Mouse (Mus musculus) forebrain, embryonic 12.5 days (tissue): ENCODE measurements around the gene 6430550D23Rik. TPM values are rescaled to one million over a fixed set of nuclear protein-coding genes. Genes with fewer than 3 reads are reported as not detected.
"Not testable (repeated sequence)": the region's sequence is repeated elsewhere in the genome, so short reads cannot be mapped to it uniquely, and the experiment has no call there.

Experiments
- ATAC-seq: fragments of 200-750 bp; cut with Nextera tagmentation; 2 replicates; pipeline ENCODE4 v1.8.0; 2017; ENCODE audit warnings: moderate TSS enrichment; ENCODE audit not compliant: low FRiP score
- H3K27ac ChIP-seq: fragments of 300-500 bp; sonication (generic); 2 replicates; pipeline ENCODE4 v1.5.1; 2016; ENCODE audit warnings: mild to moderate bottlenecking
- H3K27me3 ChIP-seq: fragments of 300-500 bp; sonication (generic); 2 replicates; pipeline ENCODE4 v1.6.1; 2016; ENCODE audit warnings: mild to moderate bottlenecking
- H3K36me3 ChIP-seq: fragments of 300-500 bp; sonication (generic); replicated peaks from 2 replicates; pipeline ENCODE4 v1.6.1; 2016; ENCODE audit warnings: mild to moderate bottlenecking
- H3K4me1 ChIP-seq: fragments of 300-500 bp; sonication (generic); 2 replicates; pipeline ENCODE4 v1.6.1; 2016
- H3K4me2 ChIP-seq: fragments of 300-500 bp; sonication (generic); 2 replicates; pipeline ENCODE4 v1.6.1; 2016; ENCODE audit warnings: mild to moderate bottlenecking, moderate library complexity
- H3K4me3 ChIP-seq: fragments of 300-500 bp; sonication (generic); replicated peaks from 2 replicates; pipeline ENCODE4 v1.5.1; 2016; ENCODE audit warnings: mild to moderate bottlenecking
- H3K9ac ChIP-seq: fragments of 300-500 bp; sonication (generic); 2 replicates; pipeline ENCODE4 v1.6.1; 2016; ENCODE audit warnings: mild to moderate bottlenecking
- H3K9me3 ChIP-seq: fragments of 300-500 bp; sonication (generic); 2 replicates; pipeline ENCODE4 v1.6.1; 2016
- WGBS: fragments of 180-500 bp; shearing (Covaris S2); methylation state at CpG from one replicate; pipeline ENCODE4 v1.1.7; 2016; 5-methylcytosine and 5-hydroxymethylcytosine counted together
- polyA plus RNA-seq: library from polyadenylated mRNA; unstranded; fragments of >200 nt; fragmentation: Nextera tagmentation; extraction: Ambion mirVana; gene quantifications from 2 replicates; pipeline ENCODE4 v1.2.1, GENCODE M21; 2016

The 6430550D23Rik gene
- polyA plus RNA-seq, 1 experiment from 2014 or later, result 1.3 TPM

GRCm38 (mm10) chr2:155925213-155925612, 82.6 kb downstream of the 6430550D23Rik start:
- H3K27me3 ChIP-seq, H3K9ac ChIP-seq, H3K9me3 ChIP-seq, H3K27ac ChIP-seq, ATAC-seq, H3K4me3 ChIP-seq, H3K4me2 ChIP-seq: not testable (repeated sequence)
- Histone ChIP-seq H3K4me1 (peaks cover 10% of the 10 kb centered on the region), H3K36me3 (peaks cover 14% of the 10 kb centered on the region)
- WGBS, result 88% methylated on average over 6 of the region's 6 CpGs

Other genes starting within 250 kb of the 6430550D23Rik start
- gene Mmp24, start 232.6 kb downstream of the 6430550D23Rik start, polyA plus RNA-seq, result 3.4 and 4.4 TPM in 2 replicates
- gene BC029722, start 188.6 kb downstream of the 6430550D23Rik start, polyA plus RNA-seq, result 12.0 and 13.4 TPM in 2 replicates
- 159 and 160 TPM in 2 replicates for gene Eif6, start 181.1 kb downstream of the 6430550D23Rik start, polyA plus RNA-seq
- 0.50 and 0.68 TPM in 2 replicates for gene Fam83c, start 173.1 kb downstream of the 6430550D23Rik start, polyA plus RNA-seq
- 67.3 and 72.9 TPM in 2 replicates for gene Uqcc1, start 77.7 kb downstream of the 6430550D23Rik start, polyA plus RNA-seq
- gene Gm15557, start 67.2 kb downstream of the 6430550D23Rik start, polyA plus RNA-seq, result not detected in 2 replicates
- 2.1 and 2.9 TPM in 2 replicates for gene Gdf5, start 62.6 kb downstream of the 6430550D23Rik start, polyA plus RNA-seq
- 28.9 and 30.5 TPM in 2 replicates for gene Cep250, start 51.5 kb downstream of the 6430550D23Rik start, polyA plus RNA-seq
- 196 and 199 TPM in 2 replicates for gene Ergic3, start 68 bp upstream of the 6430550D23Rik start, polyA plus RNA-seq
- gene Fer1l4, start 45.0 kb upstream of the 6430550D23Rik start, polyA plus RNA-seq, result not detected in 2 replicates
- 5.3 and 7.7 TPM in 2 replicates for gene Spag4, start 57.2 kb upstream of the 6430550D23Rik start, polyA plus RNA-seq
- gene Cpne1, start 104.0 kb upstream of the 6430550D23Rik start, polyA plus RNA-seq, result 56.4 and 56.6 TPM in 2 replicates
- 53.0 and 58.0 TPM in 2 replicates for gene Rbm12, start 104.0 kb upstream of the 6430550D23Rik start, polyA plus RNA-seq
- 20.4 and 31.9 TPM in 2 replicates for gene Gm28036, start 119.1 kb upstream of the 6430550D23Rik start, polyA plus RNA-seq
- gene Romo1, start 136.1 kb upstream of the 6430550D23Rik start, polyA plus RNA-seq, result 388 and 397 TPM in 2 replicates
- 30.8 and 31.5 TPM in 2 replicates for gene Nfs1, start 136.2 kb upstream of the 6430550D23Rik start, polyA plus RNA-seq
- 708 and 716 TPM in 2 replicates for gene Rbm39, start 172.3 kb upstream of the 6430550D23Rik start, polyA plus RNA-seq
- 105 and 111 TPM in 2 replicates for gene Phf20, start 188.5 kb upstream of the 6430550D23Rik start, polyA plus RNA-seq